Mouse (Mus musculus): Measurements from ENCODE around the gene Nlrp10.

DNA sequence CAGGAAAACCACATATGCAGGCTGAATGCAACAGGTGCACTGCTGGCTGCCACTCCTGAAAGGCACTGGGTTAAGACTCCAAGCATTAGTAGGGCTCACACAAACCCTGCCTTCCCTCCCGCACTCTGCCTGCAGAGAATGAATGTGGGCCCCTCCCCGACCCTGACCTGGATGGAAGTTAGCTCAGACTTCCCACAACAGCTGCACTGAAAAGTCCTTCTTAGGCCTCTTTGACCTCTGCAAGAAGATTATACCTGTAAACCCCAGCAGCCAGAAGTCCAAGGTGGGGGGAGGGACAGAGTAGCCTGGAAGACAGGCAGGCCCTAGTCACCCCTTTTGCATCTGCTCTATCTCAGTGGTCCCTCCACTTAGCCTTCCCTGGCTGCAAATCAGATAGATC, 19.3 kb upstream of the Nlrp10 start:
- TF ChIP-seq CTCF (IDR thresholded peaks at IDR 0.05; ENCODE audit: borderline replicate concordance, extremely low read depth, insufficient read depth, insufficient read length) (no peak), POLR2A (IDR thresholded peaks at IDR 0.05; ENCODE audit: borderline replicate concordance, extremely low read depth, insufficient read depth, insufficient read length, poor library complexity, severe bottlenecking) (no peak)

Measured in brain, embryonic 14.5 days (tissue).